Mouse (Mus musculus) limb, embryonic 11.5 days (tissue): ENCODE measurements at regions not wholly inside any gene's neighbourhood (a gene's known extent, or its start where the extent isn't known, plus 50 kb on each side); places are given as distances from the start of the nearest gene placed in this dataset.
A peak's percentile ranks its signal among the peaks of the same experiment; 100 is the strongest.
"Not testable (repeated sequence)": the region's sequence is repeated elsewhere in the genome, so short reads cannot be mapped to it uniquely, and the experiment has no call there.

Source experiments
- ATAC-seq: fragments of 200-750 bp; cut with Nextera tagmentation; 2 replicates; pipeline ENCODE4 v1.8.0; 2017; ENCODE audit warnings: low read depth; ENCODE audit not compliant: insufficient number of reproducible peaks, low FRiP score, low TSS enrichment
- DNase-seq: peaks from one replicate; pipeline ENCODE4 v3.0.0-alpha.2; 2015; ENCODE audit warnings: low spot score
- H3K27ac ChIP-seq: fragments of 300-500 bp; sonication (generic); replicated peaks from 2 replicates; pipeline ENCODE4 v1.5.1; 2014; ENCODE audit warnings: low read depth, mild to moderate bottlenecking, low read length
- H3K27me3 ChIP-seq: fragments of 300-500 bp; sonication (generic); 2 replicates; pipeline ENCODE4 v1.6.1; 2014; ENCODE audit warnings: mild to moderate bottlenecking, low read length, mixed read lengths; ENCODE audit not compliant: control insufficient read depth, insufficient read depth
- H3K36me3 ChIP-seq: fragments of 300-500 bp; sonication (generic); 2 replicates; pipeline ENCODE4 v1.6.1; 2014; ENCODE audit warnings: mild to moderate bottlenecking, low read length, moderate library complexity, mixed read lengths; ENCODE audit not compliant: control insufficient read depth, insufficient read depth
- H3K4me1 ChIP-seq: fragments of 300-500 bp; sonication (generic); 2 replicates; pipeline ENCODE4 v1.6.1; 2014; ENCODE audit warnings: low read length, mixed read lengths; ENCODE audit not compliant: control insufficient read depth, insufficient read depth
- H3K4me2 ChIP-seq: fragments of 300-500 bp; sonication (generic); 2 replicates; pipeline ENCODE4 v1.6.1; 2014; ENCODE audit warnings: low read depth, mild to moderate bottlenecking, moderate library complexity; ENCODE audit not compliant: severe bottlenecking
- H3K4me3 ChIP-seq: fragments of 300-500 bp; sonication (generic); 2 replicates; pipeline ENCODE4 v1.5.1; 2014; ENCODE audit warnings: low read depth, low read length
- H3K9ac ChIP-seq: fragments of 300-500 bp; sonication (generic); 2 replicates; pipeline ENCODE4 v1.6.1; 2014; ENCODE audit warnings: mild to moderate bottlenecking, low read length
- H3K9me3 ChIP-seq: fragments of 300-500 bp; sonication (generic); 2 replicates; pipeline ENCODE4 v1.6.1; 2016; ENCODE audit warnings: low read length; ENCODE audit not compliant: control insufficient read depth
- WGBS: fragments of 180-500 bp; shearing (Covaris S2); extraction: QIAGEN DNeasy Blood & Tissue Kit; methylation state at CpG from one replicate; pipeline ENCODE4 v1.1.7; 2014; 5-methylcytosine and 5-hydroxymethylcytosine counted together

DNA sequence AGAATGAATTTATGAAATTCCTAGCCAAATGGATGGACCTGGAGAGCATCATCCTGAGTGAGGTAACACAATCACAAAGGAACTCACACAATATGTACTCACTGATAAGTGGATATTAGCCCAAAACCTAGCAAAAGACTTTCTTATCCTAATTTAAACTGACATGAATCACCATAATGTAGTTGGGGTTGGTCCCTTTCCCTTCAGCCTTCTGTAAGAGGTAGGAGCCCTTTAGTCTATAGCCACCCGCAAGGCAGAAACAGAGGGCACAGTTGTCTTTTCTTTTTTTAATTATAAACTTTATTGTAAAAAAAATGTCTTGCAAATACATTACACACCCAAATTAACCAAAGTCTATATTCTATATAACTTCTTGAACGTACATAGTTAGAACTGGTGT is 81.3 kb downstream of the Ogfrl1 start:
- H3K9me3 ChIP-seq, H3K4me1 ChIP-seq, H3K36me3 ChIP-seq, H3K27ac ChIP-seq, H3K4me2 ChIP-seq, DNase-seq, H3K27me3 ChIP-seq, H3K9ac ChIP-seq, ATAC-seq, H3K4me3 ChIP-seq: not testable (repeated sequence)
- 95% methylated on average over 2 of the region's 2 CpGs for WGBS

DNA sequence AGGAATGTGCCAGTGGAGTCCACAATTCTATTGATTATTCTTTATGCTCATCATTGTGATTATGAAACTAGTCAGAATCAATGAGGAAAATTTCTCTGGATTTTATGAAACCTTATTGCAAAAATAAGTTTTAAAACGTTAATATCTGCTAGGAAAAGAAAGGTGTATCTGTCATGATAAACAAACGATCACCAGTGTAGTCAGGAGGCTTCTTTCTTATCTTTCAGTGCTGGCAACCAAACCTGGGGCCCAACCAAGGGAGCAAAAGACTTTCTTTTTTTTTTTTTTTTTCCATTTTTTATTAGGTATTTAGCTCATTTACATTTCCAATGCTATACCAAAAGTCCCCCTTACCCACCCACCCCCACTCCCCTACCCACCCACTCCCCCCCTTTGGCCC is 82.7 kb downstream of the Ogfrl1 start:
- H3K9me3 ChIP-seq, H3K4me2 ChIP-seq, ATAC-seq, H3K9ac ChIP-seq, H3K27me3 ChIP-seq, H3K4me1 ChIP-seq, H3K4me3 ChIP-seq, DNase-seq, H3K36me3 ChIP-seq, H3K27ac ChIP-seq: not testable (repeated sequence)
- 84% methylated on average over 2 of the region's 2 CpGs for WGBS

DNA sequence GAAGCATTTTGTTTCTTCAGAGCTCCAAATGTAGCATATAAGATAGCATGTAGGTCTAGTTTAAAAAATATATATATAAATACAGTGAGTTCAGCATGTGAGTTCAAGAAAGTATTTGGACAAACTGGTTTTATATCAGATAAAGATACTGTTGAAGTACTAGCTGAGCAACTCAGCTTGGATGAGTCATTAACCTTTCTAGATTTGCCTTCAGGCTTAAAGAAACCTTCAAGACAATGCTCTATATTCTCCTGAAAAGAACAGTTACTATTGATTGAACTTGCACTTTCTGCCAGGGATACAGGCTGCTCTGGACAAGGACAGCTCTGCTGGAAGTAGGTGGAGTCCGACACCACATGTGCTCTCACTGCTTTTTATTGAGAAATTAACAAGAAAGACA is 104.9 kb downstream of the Ogfrl1 start:
- 84% methylated on average over 1 of the region's 1 CpGs for WGBS
- ATAC-seq, result no peak

DNA sequence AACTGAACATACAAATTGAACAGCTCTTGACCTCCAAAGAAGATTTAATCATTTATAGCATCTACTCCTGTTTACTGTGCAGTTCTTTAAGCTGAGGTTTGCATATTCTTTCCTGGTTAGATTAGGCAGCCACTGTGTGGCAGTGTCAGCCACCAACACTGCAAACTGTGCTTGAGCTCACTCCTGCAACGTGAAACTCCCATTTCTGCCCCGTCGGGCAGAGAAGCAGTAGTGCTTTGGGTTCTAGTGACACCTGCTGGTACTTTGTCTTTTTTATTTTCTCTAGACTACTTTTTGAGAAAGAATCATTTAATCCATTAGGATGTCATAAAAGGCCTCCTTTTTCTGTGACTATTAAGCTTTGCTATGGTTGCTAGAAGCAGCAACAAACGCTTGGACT is 110.8 kb downstream of the Ogfrl1 start:
- no peaks in the 10 kb centered on the region for H3K36me3 ChIP-seq
- no peak for ATAC-seq
- H3K9me3 ChIP-seq, result no peaks in the 10 kb centered on the region
- no peak overlapping the region for H3K4me2 ChIP-seq
- 30% methylated on average over 4 of the region's 4 CpGs for WGBS
- peak; percentile 29 for DNase-seq
- H3K4me3 ChIP-seq, result no peak overlapping the region
- no peaks in the 10 kb centered on the region for H3K27me3 ChIP-seq
- H3K4me1 ChIP-seq, result no peaks in the 10 kb centered on the region
- H3K9ac ChIP-seq, result no peak overlapping the region
- H3K27ac ChIP-seq, result no peak overlapping the region

More for the DNA sequence above, 104.9 kb downstream of the Ogfrl1 start:
- Histone ChIP-seq H3K36me3 (no peaks in the 10 kb centered on the region), H3K27me3 (no peaks in the 10 kb centered on the region), H3K9ac (no peak overlapping the region), H3K4me3 (no peak overlapping the region), H3K4me2 (no peak overlapping the region), H3K27ac (no peak overlapping the region), H3K9me3 (no peaks in the 10 kb centered on the region), H3K4me1 (no peaks in the 10 kb centered on the region)
- DNase-seq, result no peak

DNA sequence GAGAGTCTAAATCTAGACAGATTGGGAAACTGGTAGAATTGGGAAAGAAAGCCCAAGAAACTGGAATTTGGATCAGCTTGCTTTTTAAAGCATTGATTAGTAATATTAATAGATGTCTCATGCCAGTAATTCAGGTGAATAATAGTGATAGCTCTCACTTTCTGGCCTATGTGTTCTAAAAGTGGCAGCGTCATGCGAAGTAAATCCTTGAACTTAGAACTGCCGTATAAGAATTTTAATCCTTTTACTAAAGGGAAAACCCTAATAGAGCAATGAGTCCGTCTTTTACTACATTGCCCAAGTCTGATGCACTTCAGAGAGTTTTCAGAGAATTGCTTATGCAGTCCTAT is 114.7 kb downstream of the Ogfrl1 start:
- Histone ChIP-seq H3K36me3 (no peaks in the 10 kb centered on the region), H3K4me2 (no peak overlapping the region), H3K4me3 (no peak overlapping the region), H3K4me1 (no peaks in the 10 kb centered on the region), H3K9ac (no peak overlapping the region), H3K27ac (no peak overlapping the region), H3K27me3 (no peaks in the 10 kb centered on the region), H3K9me3 (no peaks in the 10 kb centered on the region)
- WGBS, result 90% methylated on average over 4 of the region's 4 CpGs
- DNase-seq (no peak), ATAC-seq (no peak)

DNA sequence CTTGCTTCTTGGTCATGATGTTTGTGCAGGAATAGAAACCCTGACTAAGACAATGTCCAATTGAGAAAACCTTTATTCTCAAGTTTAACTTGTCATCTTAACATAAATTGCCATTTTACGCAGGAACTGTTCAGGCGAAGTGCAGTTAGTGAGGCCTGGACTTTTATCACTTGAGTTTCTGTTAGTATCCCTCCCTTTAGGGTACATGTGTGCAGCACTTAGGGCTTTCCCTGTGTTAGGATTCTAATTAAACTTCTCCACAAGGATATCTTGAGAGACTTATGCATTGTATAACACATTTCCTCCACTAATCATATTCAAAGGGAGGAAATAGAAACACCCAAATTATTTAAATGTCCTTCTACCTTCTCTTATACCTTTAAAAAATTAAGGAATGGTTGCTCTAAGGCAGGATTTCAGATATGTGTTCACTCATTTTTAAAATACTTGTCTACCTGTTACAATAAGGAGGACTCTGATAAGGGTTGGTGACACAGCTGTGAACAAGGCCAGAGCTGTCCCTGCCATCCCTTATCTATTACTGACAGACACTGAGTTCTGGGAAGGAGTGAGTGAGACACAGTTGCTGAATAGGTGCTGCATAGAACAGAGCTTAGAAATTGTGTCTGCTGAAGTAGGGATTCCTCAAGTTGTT is 115.2 kb downstream of the Ogfrl1 start:
- no peak for ATAC-seq
- no peak for DNase-seq
- H3K27me3 ChIP-seq, result no peaks in the 10 kb centered on the region
- H3K27ac ChIP-seq, result no peak overlapping the region
- no peaks in the 10 kb centered on the region for H3K36me3 ChIP-seq
- H3K4me2 ChIP-seq, result no peak overlapping the region
- no peaks in the 10 kb centered on the region for H3K4me1 ChIP-seq
- 86% methylated on average over 2 of the region's 2 CpGs for WGBS
- no peaks in the 10 kb centered on the region for H3K9me3 ChIP-seq
- H3K4me3 ChIP-seq, result no peak overlapping the region
- H3K9ac ChIP-seq, result no peak overlapping the region

DNA sequence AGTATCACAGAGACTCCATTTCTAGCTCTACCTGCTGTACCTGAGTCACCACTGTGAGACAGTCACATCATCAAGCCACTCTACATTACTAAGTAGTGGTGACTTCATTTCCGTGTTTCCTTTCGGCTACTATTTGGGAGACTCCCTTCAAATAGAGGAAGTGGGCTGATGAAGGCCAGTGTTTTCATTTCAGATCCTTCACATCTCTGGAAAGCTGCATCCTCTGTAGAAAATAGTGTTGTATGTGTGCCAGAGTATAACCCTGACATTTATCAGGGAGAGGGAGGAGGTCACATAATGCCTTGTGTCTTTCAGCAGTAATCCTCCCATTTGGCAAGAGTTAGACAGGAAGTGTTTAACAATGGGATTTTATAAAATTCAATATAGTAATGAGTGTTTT is 117.7 kb downstream of the Ogfrl1 start:
- DNase-seq (no peak), ATAC-seq (no peak)
- Histone ChIP-seq H3K27me3 (no peaks in the 10 kb centered on the region), H3K4me1 (no peaks in the 10 kb centered on the region), H3K9ac (no peak overlapping the region), H3K36me3 (no peaks in the 10 kb centered on the region), H3K27ac (no peak overlapping the region), H3K9me3 (no peaks in the 10 kb centered on the region), H3K4me3 (no peak overlapping the region), H3K4me2 (no peak overlapping the region)
- WGBS, result 85% methylated on average over 2 of the region's 2 CpGs

DNA sequence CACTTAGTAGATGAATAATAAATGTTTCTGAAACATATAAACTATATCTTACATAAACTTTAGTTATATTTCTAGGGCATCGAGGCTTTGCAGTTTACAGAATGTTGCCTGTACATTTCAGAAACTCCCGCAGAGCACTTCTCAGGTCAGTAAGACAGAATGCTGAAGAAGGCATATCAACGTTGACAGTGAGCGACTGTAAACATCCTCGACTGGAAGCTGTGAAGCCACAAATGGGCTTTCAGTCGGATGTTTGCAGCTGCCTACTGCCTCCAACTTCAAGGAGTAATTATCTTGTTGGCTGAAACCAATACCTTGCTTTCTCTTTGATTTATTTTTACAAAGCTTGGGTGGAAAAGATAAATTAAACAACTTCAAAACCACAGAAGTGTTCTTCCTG is 125.5 kb downstream of the Ogfrl1 start:
- Histone ChIP-seq H3K27me3 (no peaks in the 10 kb centered on the region), H3K36me3 (no peaks in the 10 kb centered on the region), H3K4me2 (no peak overlapping the region), H3K9me3 (no peaks in the 10 kb centered on the region), H3K4me1 (no peaks in the 10 kb centered on the region), H3K9ac (no peak overlapping the region), H3K4me3 (no peak overlapping the region), H3K27ac (no peak overlapping the region)
- ATAC-seq, result no peak
- WGBS, result 60% methylated on average over 6 of the region's 6 CpGs
- no peak for DNase-seq
